Mouse (Mus musculus): ENCODE measurements around the gene Rbm20. TPM values are rescaled to one million over a fixed set of nuclear protein-coding genes. Genes with fewer than 3 reads are reported as not detected.

Rbm20 gene
- polyA plus RNA-seq, 1 experiment = 6.5 TPM

DNA sequence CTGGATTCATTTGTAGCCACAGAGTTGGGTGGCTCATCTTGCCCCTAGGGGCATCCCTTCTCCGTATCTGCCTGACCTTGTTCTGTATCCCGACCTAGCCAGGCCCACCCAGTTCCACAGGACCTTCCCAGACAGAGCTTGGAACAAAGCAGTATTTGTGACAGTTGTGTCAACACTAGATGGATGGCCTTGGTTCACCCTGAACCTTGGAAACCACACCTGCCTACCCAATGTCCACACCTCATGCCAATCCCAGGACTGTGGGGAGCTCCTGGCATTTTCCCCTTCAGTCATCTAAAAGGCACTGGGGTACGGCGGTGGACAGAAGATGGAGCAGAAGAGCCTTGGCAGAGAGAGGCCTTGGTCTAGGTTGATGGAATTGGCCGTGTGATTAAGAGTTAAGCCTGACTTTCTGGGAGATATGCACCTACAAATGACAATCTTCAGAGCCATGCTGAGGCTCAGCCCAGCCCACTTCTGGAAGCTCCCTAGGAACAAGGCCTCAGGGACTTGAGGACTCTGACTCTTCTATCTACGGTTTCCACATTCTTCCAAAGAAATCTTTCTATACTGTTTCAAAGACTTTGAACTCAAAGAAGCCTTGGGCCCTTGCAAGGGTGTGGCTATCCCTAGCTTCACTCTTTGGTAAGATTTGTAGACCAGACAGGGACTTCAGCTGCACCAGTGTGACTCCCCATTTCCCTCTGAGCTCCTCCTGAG is 196.0 kb downstream of the Rbm20 start:
- Histone ChIP-seq H3K36me3 (ENCODE audit: control insufficient read depth, insufficient read depth, low read length, poor library complexity, severe bottlenecking) (no peaks in the 10 kb centered on the region), H3K4me3 (ENCODE audit: low read depth, low read length) (no peak overlapping the region)

DNA sequence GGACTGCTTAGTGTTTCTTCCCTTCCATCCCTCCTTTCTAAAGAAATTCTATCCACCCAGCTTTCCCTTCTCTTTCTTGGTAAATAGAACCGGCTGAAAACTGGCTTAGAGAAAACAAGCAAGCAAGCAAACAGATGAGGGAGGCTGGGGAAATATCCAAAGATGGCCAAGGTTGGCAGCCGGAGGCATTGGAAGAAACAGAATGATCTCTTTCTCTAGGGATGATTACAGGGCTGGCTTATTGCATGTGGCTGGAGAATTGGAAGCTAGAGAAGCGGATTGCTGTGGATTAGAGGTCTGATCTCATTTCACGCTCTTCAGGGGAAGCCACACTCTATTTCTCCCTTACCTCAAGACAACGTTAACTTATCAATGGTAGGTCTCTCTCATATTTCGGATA is 198.1 kb downstream of the Rbm20 start:
- H3K27me3 ChIP-seq (ENCODE audit: control insufficient read depth, insufficient read depth, low read length, poor library complexity, severe bottlenecking) = no peaks in the 10 kb centered on the region

More for the DNA sequence above, 196.0 kb downstream of the Rbm20 start:
- no peaks in the 10 kb centered on the region for H3K27me3 ChIP-seq (ENCODE audit: control insufficient read depth, insufficient read depth, low read length, poor library complexity, severe bottlenecking)
- H3K4me1 ChIP-seq (ENCODE audit: control insufficient read depth, insufficient read depth, low read length) = no peaks in the 10 kb centered on the region
- no peak overlapping the region for H3K9ac ChIP-seq (ENCODE audit: low read depth, poor library complexity, severe bottlenecking)
- no peaks in the 10 kb centered on the region for H3K9me3 ChIP-seq (replicated peaks; ENCODE audit: control insufficient read depth, insufficient read depth, low read length, poor library complexity, severe bottlenecking)
- no peak overlapping the region for H3K27ac ChIP-seq (ENCODE audit: insufficient read depth, low read length)
- TF ChIP-seq CTCF (IDR thresholded peaks at IDR 0.05; ENCODE audit: low read depth, low read length) (no peak), POLR2A (IDR thresholded peaks at IDR 0.05; ENCODE audit: insufficient read depth, low read length) (no peak), EP300 (IDR thresholded peaks at IDR 0.05; ENCODE audit: insufficient read depth, low read depth, low read length) (no peak)

GRCm38 (mm10) chr19:53877779-53878178 is 200.7 kb downstream of the Rbm20 start:
- H3K27me3 ChIP-seq (ENCODE audit: control insufficient read depth, insufficient read depth, low read length, poor library complexity, severe bottlenecking) = no peaks in the 10 kb centered on the region
- H3K9ac ChIP-seq (ENCODE audit: low read depth, poor library complexity, severe bottlenecking) = no peak overlapping the region
- TF ChIP-seq POLR2A (IDR thresholded peaks at IDR 0.05; ENCODE audit: insufficient read depth, low read length) = no peak
- no peak for TF ChIP-seq CTCF (IDR thresholded peaks at IDR 0.05; ENCODE audit: low read depth, low read length)
- no peak for TF ChIP-seq EP300 (IDR thresholded peaks at IDR 0.05; ENCODE audit: insufficient read depth, low read depth, low read length)
- no peak overlapping the region for H3K4me3 ChIP-seq (ENCODE audit: low read depth, low read length)
- H3K36me3 ChIP-seq (ENCODE audit: control insufficient read depth, insufficient read depth, low read length, poor library complexity, severe bottlenecking) = no peaks in the 10 kb centered on the region
- H3K4me1 ChIP-seq (ENCODE audit: control insufficient read depth, insufficient read depth, low read length) = no peaks in the 10 kb centered on the region
- no peaks in the 10 kb centered on the region for H3K9me3 ChIP-seq (replicated peaks; ENCODE audit: control insufficient read depth, insufficient read depth, low read length, poor library complexity, severe bottlenecking)
- H3K27ac ChIP-seq (ENCODE audit: insufficient read depth, low read length) = no peak overlapping the region

More for the DNA sequence above, 198.1 kb downstream of the Rbm20 start:
- Histone ChIP-seq H3K4me3 (ENCODE audit: low read depth, low read length) (no peak overlapping the region), H3K36me3 (ENCODE audit: control insufficient read depth, insufficient read depth, low read length, poor library complexity, severe bottlenecking) (no peaks in the 10 kb centered on the region), H3K4me1 (ENCODE audit: control insufficient read depth, insufficient read depth, low read length) (no peaks in the 10 kb centered on the region), H3K9ac (ENCODE audit: low read depth, poor library complexity, severe bottlenecking) (no peak overlapping the region), H3K9me3 (replicated peaks; ENCODE audit: control insufficient read depth, insufficient read depth, low read length, poor library complexity, severe bottlenecking) (no peaks in the 10 kb centered on the region), H3K27ac (ENCODE audit: insufficient read depth, low read length) (no peak overlapping the region)
- TF ChIP-seq CTCF (IDR thresholded peaks at IDR 0.05; ENCODE audit: low read depth, low read length) (no peak), EP300 (IDR thresholded peaks at IDR 0.05; ENCODE audit: insufficient read depth, low read depth, low read length) (no peak), POLR2A (IDR thresholded peaks at IDR 0.05; ENCODE audit: insufficient read depth, low read length) (no peak)

DNA sequence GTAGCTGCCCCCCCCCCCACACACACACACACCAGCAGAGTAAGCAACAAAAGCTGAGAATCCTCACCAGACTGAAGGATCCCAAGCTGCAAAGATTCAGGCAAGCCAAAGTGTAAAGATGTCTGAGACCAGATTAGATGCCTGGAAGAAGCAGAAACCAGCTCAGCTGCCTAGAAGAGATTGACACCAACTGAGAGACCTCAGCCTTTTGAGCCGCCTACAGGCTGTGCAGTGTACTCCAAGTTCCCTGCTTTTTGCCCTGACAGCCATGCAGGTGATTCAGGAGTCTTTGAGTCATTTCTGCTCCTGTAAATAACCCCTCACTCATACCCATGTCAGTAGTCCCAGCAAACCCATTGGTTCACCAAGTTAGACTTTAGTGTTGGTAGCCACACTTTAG is 203.4 kb downstream of the Rbm20 start:
- no peaks in the 10 kb centered on the region for H3K9me3 ChIP-seq (replicated peaks; ENCODE audit: control insufficient read depth, insufficient read depth, low read length, poor library complexity, severe bottlenecking)
- no peak overlapping the region for H3K9ac ChIP-seq (ENCODE audit: low read depth, poor library complexity, severe bottlenecking)
- no peak overlapping the region for H3K27ac ChIP-seq (ENCODE audit: insufficient read depth, low read length)
- TF ChIP-seq POLR2A (IDR thresholded peaks at IDR 0.05; ENCODE audit: insufficient read depth, low read length) (no peak), CTCF (IDR thresholded peaks at IDR 0.05; ENCODE audit: low read depth, low read length) (no peak), EP300 (IDR thresholded peaks at IDR 0.05; ENCODE audit: insufficient read depth, low read depth, low read length) (no peak)
- H3K4me1 ChIP-seq (ENCODE audit: control insufficient read depth, insufficient read depth, low read length) = no peaks in the 10 kb centered on the region
- H3K36me3 ChIP-seq (ENCODE audit: control insufficient read depth, insufficient read depth, low read length, poor library complexity, severe bottlenecking) = no peaks in the 10 kb centered on the region
- no peak overlapping the region for H3K4me3 ChIP-seq (ENCODE audit: low read depth, low read length)
- no peaks in the 10 kb centered on the region for H3K27me3 ChIP-seq (ENCODE audit: control insufficient read depth, insufficient read depth, low read length, poor library complexity, severe bottlenecking)

GRCm38 (mm10) chr19:53881786-53882185 is 204.7 kb downstream of the Rbm20 start:
- TF ChIP-seq POLR2A (IDR thresholded peaks at IDR 0.05; ENCODE audit: insufficient read depth, low read length) (no peak), EP300 (IDR thresholded peaks at IDR 0.05; ENCODE audit: insufficient read depth, low read depth, low read length) (no peak), CTCF (IDR thresholded peaks at IDR 0.05; ENCODE audit: low read depth, low read length) (no peak)
- Histone ChIP-seq H3K27ac (ENCODE audit: insufficient read depth, low read length) (no peak overlapping the region), H3K4me1 (ENCODE audit: control insufficient read depth, insufficient read depth, low read length) (no peaks in the 10 kb centered on the region), H3K4me3 (ENCODE audit: low read depth, low read length) (no peak overlapping the region), H3K36me3 (ENCODE audit: control insufficient read depth, insufficient read depth, low read length, poor library complexity, severe bottlenecking) (no peaks in the 10 kb centered on the region), H3K9ac (ENCODE audit: low read depth, poor library complexity, severe bottlenecking) (no peak overlapping the region), H3K27me3 (ENCODE audit: control insufficient read depth, insufficient read depth, low read length, poor library complexity, severe bottlenecking) (no peaks in the 10 kb centered on the region), H3K9me3 (replicated peaks; ENCODE audit: control insufficient read depth, insufficient read depth, low read length, poor library complexity, severe bottlenecking) (no peaks in the 10 kb centered on the region)

DNA sequence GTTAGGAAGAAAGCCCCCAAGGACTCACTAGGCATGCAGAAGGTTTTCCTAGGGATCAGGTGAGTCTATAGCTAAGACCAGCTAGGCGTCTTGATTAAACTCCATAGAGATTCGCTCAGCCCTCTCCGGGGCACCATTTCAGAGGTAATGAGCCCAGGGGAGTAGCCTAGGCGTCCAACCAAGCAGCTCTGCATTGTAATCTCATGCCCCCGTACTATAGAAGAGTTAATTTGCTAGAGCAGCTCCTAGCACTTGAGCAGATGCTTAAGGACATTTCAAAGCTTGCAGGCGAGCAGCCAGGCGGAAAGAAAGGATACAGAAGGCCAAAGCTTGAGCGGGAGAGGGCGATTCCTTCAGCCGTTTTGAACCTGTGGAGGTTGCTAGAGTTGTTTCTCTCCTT is 208.3 kb downstream of the Rbm20 start:
- no peaks in the 10 kb centered on the region for H3K36me3 ChIP-seq (ENCODE audit: control insufficient read depth, insufficient read depth, low read length, poor library complexity, severe bottlenecking)
- TF ChIP-seq POLR2A (IDR thresholded peaks at IDR 0.05; ENCODE audit: insufficient read depth, low read length) = no peak
- TF ChIP-seq EP300 (IDR thresholded peaks at IDR 0.05; ENCODE audit: insufficient read depth, low read depth, low read length) = no peak
- no peak for TF ChIP-seq CTCF (IDR thresholded peaks at IDR 0.05; ENCODE audit: low read depth, low read length)
- H3K4me3 ChIP-seq (ENCODE audit: low read depth, low read length) = no peak overlapping the region
- H3K4me1 ChIP-seq (ENCODE audit: control insufficient read depth, insufficient read depth, low read length) = no peaks in the 10 kb centered on the region
- H3K27me3 ChIP-seq (ENCODE audit: control insufficient read depth, insufficient read depth, low read length, poor library complexity, severe bottlenecking) = no peaks in the 10 kb centered on the region
- H3K9ac ChIP-seq (ENCODE audit: low read depth, poor library complexity, severe bottlenecking) = no peak overlapping the region
- H3K9me3 ChIP-seq (replicated peaks; ENCODE audit: control insufficient read depth, insufficient read depth, low read length, poor library complexity, severe bottlenecking) = no peaks in the 10 kb centered on the region
- H3K27ac ChIP-seq (ENCODE audit: insufficient read depth, low read length) = no peak overlapping the region
